Mouse (Mus musculus): ENCODE measurements around the gene Wfdc11. TPM values are rescaled to one million over a fixed set of nuclear protein-coding genes. Genes with fewer than 3 reads are reported as not detected.
"Not testable (repeated sequence)": the region's sequence is repeated elsewhere in the genome, so short reads cannot be mapped to it uniquely, and the experiment has no call there.

Gene Wfdc11
- polyA plus RNA-seq, 1 experiment from 2014 or later = not detected

- peaks cover 6% of the 10 kb centered on the region; the same call in 1 of the 2 replicates for H3K4me1 ChIP-seq
- H3K36me3 ChIP-seq = no peaks in the 10 kb centered on the region
- no peak overlapping the region for H3K27ac ChIP-seq (replicated peaks)
- no peaks in the 10 kb centered on the region for H3K27me3 ChIP-seq (ENCODE audit: low read depth, poor library complexity, severe bottlenecking)
- DNase-seq (ENCODE audit: low spot score) = no peak
- no peak overlapping the region for H3K4me3 ChIP-seq
- H3K9me3 ChIP-seq (replicated peaks) = no peaks in the 10 kb centered on the region
- 83% methylated on average over 5 of the region's 5 CpGs for WGBS
Measured at GRCm38 (mm10) chr2:164619050-164619449, 54.8 kb downstream of the Wfdc11 start.

- no peaks in the 10 kb centered on the region for H3K36me3 ChIP-seq
- H3K4me3 ChIP-seq = no peak overlapping the region
- no peaks in the 10 kb centered on the region for H3K27me3 ChIP-seq (ENCODE audit: low read depth, poor library complexity, severe bottlenecking)
- 92% methylated on average over 3 of the region's 3 CpGs for WGBS
- H3K4me1 ChIP-seq = peaks cover 6% of the 10 kb centered on the region; the same call in 1 of the 2 replicates
- no peaks in the 10 kb centered on the region for H3K9me3 ChIP-seq (replicated peaks)
- H3K27ac ChIP-seq (replicated peaks) = no peak overlapping the region
- no peak for DNase-seq (ENCODE audit: low spot score)
Measured at GRCm38 (mm10) chr2:164615386-164615785, 58.5 kb downstream of the Wfdc11 start.

- DNase-seq (ENCODE audit: low spot score); H3K27me3 ChIP-seq (ENCODE audit: low read depth, poor library complexity, severe bottlenecking); H3K9me3 ChIP-seq (replicated peaks); H3K36me3 ChIP-seq; H3K27ac ChIP-seq (replicated peaks); H3K4me1 ChIP-seq; H3K4me3 ChIP-seq: not testable (repeated sequence)
- WGBS = 69% methylated on average over 8 of the region's 8 CpGs
Measured at GRCm38 (mm10) chr2:164613471-164613870, 60.4 kb downstream of the Wfdc11 start, which contains the start of the genes Wfdc6b and Wfdc8. Gene Wfdc6b (plus strand): TSS chr2:164613522. Gene Wfdc8 (minus strand): TSS chr2:164613626.

Other genes starting within 250 kb of the Wfdc11 start
- gene Sdc4, start 230.2 kb downstream of the Wfdc11 start, polyA plus RNA-seq (2016; fragmentation: Nextera tagmentation; extraction: Ambion mirVana) = 16.1 and 17.4 TPM in 2 replicates
- gene Sys1, start 217.1 kb downstream of the Wfdc11 start, polyA plus RNA-seq (2016; fragmentation: Nextera tagmentation; extraction: Ambion mirVana) = 64.8 and 65.9 TPM in 2 replicates
- gene Gm20458, start 213.1 kb downstream of the Wfdc11 start, polyA plus RNA-seq (2016; fragmentation: Nextera tagmentation; extraction: Ambion mirVana) = 3.7 and 3.9 TPM in 2 replicates
- gene Trp53tg5, start 200.4 kb downstream of the Wfdc11 start, polyA plus RNA-seq (2016; fragmentation: Nextera tagmentation; extraction: Ambion mirVana) = not detected in 2 replicates
- gene Dbndd2, start 188.0 kb downstream of the Wfdc11 start, polyA plus RNA-seq (2016; fragmentation: Nextera tagmentation; extraction: Ambion mirVana) = 3.0 and 3.2 TPM in 2 replicates
- gene Pigt, start 176.6 kb downstream of the Wfdc11 start, polyA plus RNA-seq (2016; fragmentation: Nextera tagmentation; extraction: Ambion mirVana) = 40.1 and 44.7 TPM in 2 replicates
- gene Wfdc2, start 111.7 kb downstream of the Wfdc11 start, polyA plus RNA-seq (2016; fragmentation: Nextera tagmentation; extraction: Ambion mirVana) = 23.1 and 28.3 TPM in 2 replicates
- gene Spint3, start 100.6 kb downstream of the Wfdc11 start, polyA plus RNA-seq (2016; fragmentation: Nextera tagmentation; extraction: Ambion mirVana) = not detected in 2 replicates
- gene Wfdc6a, start 88.6 kb downstream of the Wfdc11 start, polyA plus RNA-seq (2016; fragmentation: Nextera tagmentation; extraction: Ambion mirVana) = not detected in 2 replicates
- gene Eppin, start 80.5 kb downstream of the Wfdc11 start, polyA plus RNA-seq (2016; fragmentation: Nextera tagmentation; extraction: Ambion mirVana) = not detected in 2 replicates
- not detected in 2 replicates for gene Wfdc6b, start 60.6 kb downstream of the Wfdc11 start, polyA plus RNA-seq (2016; fragmentation: Nextera tagmentation; extraction: Ambion mirVana)
- not detected in 2 replicates for gene Wfdc8, start 60.5 kb downstream of the Wfdc11 start, polyA plus RNA-seq (2016; fragmentation: Nextera tagmentation; extraction: Ambion mirVana)
- not detected in 2 replicates for gene Wfdc16, start 35.3 kb downstream of the Wfdc11 start, polyA plus RNA-seq (2016; fragmentation: Nextera tagmentation; extraction: Ambion mirVana)
- gene Wfdc10, start 18.0 kb downstream of the Wfdc11 start, polyA plus RNA-seq (2016; fragmentation: Nextera tagmentation; extraction: Ambion mirVana) = not detected in 2 replicates
- not detected in 2 replicates for gene Wfdc9, start 17.5 kb downstream of the Wfdc11 start, polyA plus RNA-seq (2016; fragmentation: Nextera tagmentation; extraction: Ambion mirVana)
- gene Wfdc13, start 11.0 kb upstream of the Wfdc11 start, polyA plus RNA-seq (2016; fragmentation: Nextera tagmentation; extraction: Ambion mirVana) = not detected in 2 replicates
- not detected in 2 replicates for gene Spint4, start 24.4 kb upstream of the Wfdc11 start, polyA plus RNA-seq (2016; fragmentation: Nextera tagmentation; extraction: Ambion mirVana)
- gene Spint5, start 41.2 kb upstream of the Wfdc11 start, polyA plus RNA-seq (2016; fragmentation: Nextera tagmentation; extraction: Ambion mirVana) = not detected in 2 replicates
- gene Wfdc3, start 71.8 kb upstream of the Wfdc11 start, polyA plus RNA-seq (2016; fragmentation: Nextera tagmentation; extraction: Ambion mirVana) = 0.94 and 1.2 TPM in 2 replicates
- gene Dnttip1, start 71.9 kb upstream of the Wfdc11 start, polyA plus RNA-seq (2016; fragmentation: Nextera tagmentation; extraction: Ambion mirVana) = 80.1 and 80.2 TPM in 2 replicates
- 575 and 639 TPM in 2 replicates for gene Ube2c, start 95.8 kb upstream of the Wfdc11 start, polyA plus RNA-seq (2016; fragmentation: Nextera tagmentation; extraction: Ambion mirVana)
- not detected in 2 replicates for gene Tnnc2, start 105.9 kb upstream of the Wfdc11 start, polyA plus RNA-seq (2016; fragmentation: Nextera tagmentation; extraction: Ambion mirVana)
- 12.0 and 12.3 TPM in 2 replicates for gene Snx21, start 111.7 kb upstream of the Wfdc11 start, polyA plus RNA-seq (2016; fragmentation: Nextera tagmentation; extraction: Ambion mirVana)
- 14.9 and 15.3 TPM in 2 replicates for gene Acot8, start 130.8 kb upstream of the Wfdc11 start, polyA plus RNA-seq (2016; fragmentation: Nextera tagmentation; extraction: Ambion mirVana)
- 9.7 and 11.6 TPM in 2 replicates for gene Zswim3, start 131.0 kb upstream of the Wfdc11 start, polyA plus RNA-seq (2016; fragmentation: Nextera tagmentation; extraction: Ambion mirVana)
- 24.7 and 25.3 TPM in 2 replicates for gene Zswim1, start 148.6 kb upstream of the Wfdc11 start, polyA plus RNA-seq (2016; fragmentation: Nextera tagmentation; extraction: Ambion mirVana)
- 0.17 TPM in 1 of 2 replicates, not detected in the other for gene Spata25, start 154.4 kb upstream of the Wfdc11 start, polyA plus RNA-seq (2016; fragmentation: Nextera tagmentation; extraction: Ambion mirVana)
- 85.7 and 98.2 TPM in 2 replicates for gene Ctsa, start 158.8 kb upstream of the Wfdc11 start, polyA plus RNA-seq (2016; fragmentation: Nextera tagmentation; extraction: Ambion mirVana)
- gene Neurl2, start 159.4 kb upstream of the Wfdc11 start, polyA plus RNA-seq (2016; fragmentation: Nextera tagmentation; extraction: Ambion mirVana) = 3.8 and 5.4 TPM in 2 replicates
- 67.9 and 86.2 TPM in 2 replicates for gene Pltp, start 183.6 kb upstream of the Wfdc11 start, polyA plus RNA-seq (2016; fragmentation: Nextera tagmentation; extraction: Ambion mirVana)
- 73.8 and 93.8 TPM in 2 replicates for gene Pcif1, start 205.2 kb upstream of the Wfdc11 start, polyA plus RNA-seq (2016; fragmentation: Nextera tagmentation; extraction: Ambion mirVana)
- gene Zfp335, start 237.7 kb upstream of the Wfdc11 start, polyA plus RNA-seq (2016; fragmentation: Nextera tagmentation; extraction: Ambion mirVana) = 14.1 and 17.1 TPM in 2 replicates